ENCODE assay signal across 8 mouse cellular contexts in genomic region chr19:23273355-23274053, GRCm38 (mm10). TPM values are rescaled to one million over a fixed set of nuclear protein-coding genes. Genes with fewer than 3 reads are reported as not detected.
DNase-seq lines count a peak whose midpoint lies in the region; ATAC-seq and TF ChIP-seq lines count a peak whose summit lies in the region.

Smc5 (minus strand) TSS chr19:23273897.

- peak within 1 kb of the TSS; percentile 77 for H3ac ChIP-seq in myocyte (ENCODE audit: control insufficient read depth, insufficient read length)

- no peaks in the 10 kb centered on the region for H3K27me3 ChIP-seq in heart, embryonic 13.5 days (replicated peaks)
- H3K27me3 ChIP-seq in liver, embryonic 11.5 days (replicated peaks; ENCODE audit: control insufficient read depth, insufficient read depth, low read length): no peaks in the 10 kb centered on the region
- H3K27me3 ChIP-seq in myocyte (ENCODE audit: control insufficient read depth, insufficient read depth, insufficient read length): no peaks in the 10 kb centered on the region

- TF ChIP-seq POLR2A in myocyte (IDR thresholded peaks at IDR 0.05; ENCODE audit: insufficient read length, low read depth): peak; percentile 72

- H3K4me3 ChIP-seq in brown adipose tissue, adult 24 weeks (ENCODE audit: insufficient read depth, low read depth, low read length): peak within 1 kb of the TSS; percentile 97
- H3K4me3 ChIP-seq in heart, embryonic 13.5 days: peak within 1 kb of the TSS; percentile 77
- peak within 1 kb of the TSS; percentile 88 for H3K4me3 ChIP-seq in liver, embryonic 11.5 days (ENCODE audit: low read depth, low read length)
- H3K4me3 ChIP-seq in myocyte: peak within 1 kb of the TSS; percentile 50

- H3K9me3 ChIP-seq in heart, embryonic 13.5 days: no peaks in the 10 kb centered on the region
- H3K9me3 ChIP-seq in liver, embryonic 11.5 days (ENCODE audit: control insufficient read depth, low read length): no peaks in the 10 kb centered on the region

- WGBS in heart, embryonic 13.5 days: under 1% methylated on average over 69 of the region's 69 CpGs
- under 1% methylated on average over 69 of the region's 69 CpGs for WGBS in liver, embryonic 11.5 days

- H3K27ac ChIP-seq in brown adipose tissue, adult 24 weeks (replicated peaks; ENCODE audit: low read depth, low read length): 0 out of 2 replicates have a peak within 1 kb of the TSS, but pooled peaks have one; percentile 17
- peak within 1 kb of the TSS; percentile 64 for H3K27ac ChIP-seq in heart, embryonic 13.5 days (replicated peaks)
- H3K27ac ChIP-seq in liver, embryonic 11.5 days (ENCODE audit: low read depth, low read length): peak within 1 kb of the TSS; percentile 78

- H3K36me3 ChIP-seq in heart, embryonic 13.5 days: peaks cover 6% of the 10 kb centered on the region
- H3K36me3 ChIP-seq in liver, embryonic 11.5 days (ENCODE audit: control insufficient read depth, insufficient read depth, low read length): peaks cover 4% of the 10 kb centered on the region; the same call in 1 of the 2 replicates
- H3K36me3 ChIP-seq in myocyte (ENCODE audit: control insufficient read depth, insufficient read depth): no peaks in the 10 kb centered on the region

- peak within 1 kb of the TSS; percentile 67 for H3K4me2 ChIP-seq in heart, embryonic 13.5 days
- H3K4me2 ChIP-seq in liver, embryonic 11.5 days: peak within 1 kb of the TSS; percentile 85
- H3K4me2 ChIP-seq in myocyte (ENCODE audit: low read depth): peak within 1 kb of the TSS; percentile 79

- ATAC-seq in CD4-positive, CD25-positive, alpha-beta regulatory T cell, adult 4 months: peak; percentile 93
- peak; percentile 95 for ATAC-seq in erythroid progenitor cell, adult 5-6 weeks (replicated peaks; ENCODE audit: low FRiP score, poor library complexity, severe bottlenecking)
- peak; percentile 90 for ATAC-seq in heart, embryonic 13.5 days (ENCODE audit: extremely low read depth, insufficient number of reproducible peaks, low FRiP score, low TSS enrichment)
- ATAC-seq in liver, embryonic 11.5 days (replicated peaks; ENCODE audit: low FRiP score): peak; percentile 96

- peaks cover 6% of the 10 kb centered on the region; the same call in 1 of the 2 replicates for H3K4me1 ChIP-seq in brown adipose tissue, adult 24 weeks (ENCODE audit: control insufficient read depth, insufficient read depth, insufficient read length, low read length)
- peaks cover 23% of the 10 kb centered on the region for H3K4me1 ChIP-seq in heart, embryonic 13.5 days
- H3K4me1 ChIP-seq in liver, embryonic 11.5 days (replicated peaks; ENCODE audit: control insufficient read depth, insufficient read depth, low read length): peaks cover 7% of the 10 kb centered on the region

- DNase-seq in kidney, postnatal 10 days: peak; percentile 95
- DNase-seq in liver, embryonic 11.5 days (ENCODE audit: low spot score): peak; percentile 91
- peak; percentile 95 to 99 for DNase-seq in spleen, postnatal 4 days (ENCODE audit: low spot score in 2 of 2)

- H3K9ac ChIP-seq in heart, embryonic 13.5 days: peak within 1 kb of the TSS; percentile 94
- peak within 1 kb of the TSS; percentile 96 for H3K9ac ChIP-seq in liver, embryonic 11.5 days (ENCODE audit: low read depth, low read length)

- peaks cover 40% of the 10 kb centered on the region for H3K79me2 ChIP-seq in myocyte (ENCODE audit: control insufficient read depth, insufficient read depth)

TF ChIP-seq in myocyte, 11 proteins besides CTCF, POLR2A, EP300 and RAD21:
- TF ChIP-seq MYOD1 (IDR thresholded peaks at IDR 0.05; ENCODE audit: control insufficient read depth in 1 of 3, insufficient read length in 2 of 3, low read depth in 2 of 3): peak in 1 of 3 experiments; percentile 8
- no peak for TF ChIP-seq SRF (IDR thresholded peaks at IDR 0.05; ENCODE audit: control insufficient read depth, insufficient read length, low read depth)
- peak; percentile 69 for TF ChIP-seq POLR2AphosphoS2 (IDR thresholded peaks at IDR 0.05; ENCODE audit: insufficient read length, low read depth)
- no peak for TF ChIP-seq MAX (IDR thresholded peaks at IDR 0.05; ENCODE audit: low read depth)

RNA-seq across cellular contexts. Expression of gene Smc5, which starts in this region (rescaled TPM):
- polyA plus RNA-seq in CD4-positive, CD25-positive, alpha-beta regulatory T cell, adult 4 months (2017; shearing (Covaris generic)): 10 to 100 TPM; 27.4 to 33.6 TPM
- polyA plus RNA-seq in brown adipose tissue, adult 24 weeks (2012; ENCODE audit: insufficient read depth, insufficient read length, missing spikeins): 7.0 and 10.6 TPM in 2 replicates
- total RNA-seq in erythroid progenitor cell, adult 5-6 weeks (2015; ENCODE audit: low replicate concordance): 56.6 and 88.9 TPM in 2 replicates
- 50.8 and 108 TPM in 2 replicates for total RNA-seq in erythroid progenitor cell, adult 5-6 weeks (2017; ENCODE audit: low replicate concordance)
- polyA plus RNA-seq in heart, embryonic 13.5 days (2015; fragmentation: Nextera tagmentation; extraction: Ambion mirVana): 20.6 and 21.7 TPM in 2 replicates
- 32.4 and 33.9 TPM in 2 replicates for polyA plus RNA-seq in liver, embryonic 11.5 days (2014; fragmentation: Nextera tagmentation; extraction: Ambion mirVana)
- polyA plus RNA-seq in myocyte (2012; fragmentation: generic; extraction: Trizol): 6.8 TPM

Comparison
In these comparisons a context has a peak if more than half of its experiments do, and no peak if none do; other contexts are left out.
1. Peak in every context shown above with its lines: DNase-seq, ATAC-seq, H3K4me3 ChIP-seq and H3K27ac ChIP-seq.
2. H3K27ac ChIP-seq: peak in every context shown above with its lines; median percentile 78 in liver, embryonic 11.5 days; 64 in heart, embryonic 13.5 days; 17 in brown adipose tissue, adult 24 weeks.